Mouse (Mus musculus) thymus, postnatal 0 days (tissue): Measurements from ENCODE around the gene Gpr183. TPM values are rescaled to one million over a fixed set of nuclear protein-coding genes. Genes with fewer than 3 reads are reported as not detected.

Experiments
- DNase-seq: peaks from one replicate; pipeline ENCODE4 v3.0.0-alpha.2; 2015; ENCODE audit warnings: low spot score
- polyA plus RNA-seq: library from polyadenylated mRNA; unstranded; fragments of >200 nt; fragmentation: Nextera tagmentation; extraction: Ambion mirVana; gene quantifications from 2 replicates; pipeline ENCODE4 v1.2.1, GENCODE M21; 2015

Gpr183 gene
- polyA plus RNA-seq, 1 experiment from 2014 or later, result 13.4 TPM

DNA sequence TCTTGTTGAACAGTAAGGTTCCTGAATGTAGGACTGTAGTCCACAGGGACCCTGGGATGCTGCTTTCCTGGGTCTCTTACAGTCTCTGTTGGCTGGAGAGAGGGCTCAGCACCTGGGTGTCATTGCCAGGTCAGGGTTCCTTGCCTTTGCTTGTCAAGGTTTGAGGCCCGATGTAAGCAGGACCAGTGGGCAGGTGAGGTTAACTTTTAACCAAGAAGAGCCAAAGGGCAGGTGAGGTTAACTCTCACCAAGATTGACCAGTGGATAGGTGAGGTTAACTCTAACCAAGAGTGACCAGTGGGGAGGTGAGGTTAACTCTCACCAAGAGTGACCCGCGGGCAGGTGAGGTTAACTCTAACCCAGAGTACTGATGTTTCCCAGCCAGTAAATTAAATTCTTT lies 24.3 kb upstream of the Gpr183 start:
- no peak for DNase-seq

DNA sequence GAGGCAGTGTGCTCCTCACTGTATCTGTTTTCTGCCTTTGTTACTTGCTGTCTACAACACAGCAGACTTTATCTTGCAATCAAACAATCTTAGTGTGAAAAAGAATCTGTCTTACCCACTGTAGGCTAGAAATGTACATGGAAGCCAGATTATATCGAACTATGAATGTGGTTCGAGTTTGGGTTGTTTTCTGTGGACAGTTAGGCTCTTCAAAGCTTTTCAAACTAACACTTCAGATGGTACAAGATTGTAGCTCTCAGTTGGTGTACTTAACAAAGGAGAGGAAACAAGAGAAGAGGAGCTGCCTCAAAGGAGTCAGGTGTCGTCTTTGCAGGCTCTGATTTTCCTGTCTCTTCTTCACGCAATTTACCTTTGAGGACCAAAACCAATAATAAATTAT lies 22.7 kb upstream of the Gpr183 start:
- no peak for DNase-seq

DNA sequence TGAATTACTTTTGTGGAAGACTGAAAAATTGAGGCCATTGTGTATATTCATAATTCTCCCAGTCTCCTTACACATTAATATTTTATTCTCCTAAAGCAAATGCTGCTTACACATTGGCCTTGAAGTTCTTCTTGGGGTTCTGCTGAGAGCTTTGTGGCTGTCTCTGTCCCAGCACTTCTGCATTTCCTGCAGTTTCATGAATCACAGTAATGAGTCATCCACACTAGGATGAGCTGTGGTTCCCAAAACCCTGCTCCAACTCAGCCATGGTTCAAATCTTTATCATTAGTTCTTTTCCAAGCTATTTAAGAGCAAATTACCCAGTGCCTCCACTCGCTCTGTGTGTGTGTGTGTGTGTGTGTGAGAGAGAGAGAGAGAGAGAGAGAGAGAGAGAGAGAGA lies 22.3 kb upstream of the Gpr183 start:
- no peak for DNase-seq

DNA sequence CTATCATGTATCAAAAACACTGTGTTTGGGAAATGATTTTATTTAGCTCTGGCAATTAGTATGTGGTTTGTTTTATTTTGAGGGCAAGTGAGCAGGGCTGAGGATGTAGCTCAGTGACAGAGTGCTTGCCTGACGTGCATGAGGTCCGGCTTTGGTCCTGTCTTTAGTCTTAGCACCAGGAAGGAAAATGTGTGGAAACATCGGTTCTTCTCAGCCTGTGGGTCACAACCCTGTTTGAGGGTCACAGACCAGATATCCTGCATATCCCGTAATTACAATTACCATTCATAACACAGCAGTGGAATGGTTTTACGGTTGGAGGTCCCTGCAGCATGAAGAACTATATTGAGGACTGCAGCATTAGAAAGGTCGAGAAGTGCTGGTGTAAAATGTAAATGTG lies 21.0 kb upstream of the Gpr183 start:
- no peak for DNase-seq

DNA sequence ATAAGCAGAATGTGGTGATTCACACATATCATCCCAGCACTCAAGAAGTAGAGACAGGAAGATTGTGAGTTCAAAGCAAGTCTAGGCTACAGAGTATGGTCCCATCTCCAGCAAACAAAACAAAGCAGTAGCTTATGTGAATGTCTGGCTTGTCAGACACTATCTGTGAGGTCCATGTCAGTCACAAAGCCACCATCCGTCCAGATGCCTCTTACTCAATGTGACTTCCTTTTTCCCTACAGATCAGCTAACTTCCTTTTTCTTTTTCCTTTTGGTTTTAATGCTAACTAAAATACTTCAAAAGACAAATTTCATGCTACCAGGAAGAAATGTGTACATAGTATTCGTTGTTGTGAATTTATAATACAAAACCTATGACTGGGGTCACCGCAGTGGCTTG lies 20.5 kb upstream of the Gpr183 start:
- DNase-seq, result no peak

DNA sequence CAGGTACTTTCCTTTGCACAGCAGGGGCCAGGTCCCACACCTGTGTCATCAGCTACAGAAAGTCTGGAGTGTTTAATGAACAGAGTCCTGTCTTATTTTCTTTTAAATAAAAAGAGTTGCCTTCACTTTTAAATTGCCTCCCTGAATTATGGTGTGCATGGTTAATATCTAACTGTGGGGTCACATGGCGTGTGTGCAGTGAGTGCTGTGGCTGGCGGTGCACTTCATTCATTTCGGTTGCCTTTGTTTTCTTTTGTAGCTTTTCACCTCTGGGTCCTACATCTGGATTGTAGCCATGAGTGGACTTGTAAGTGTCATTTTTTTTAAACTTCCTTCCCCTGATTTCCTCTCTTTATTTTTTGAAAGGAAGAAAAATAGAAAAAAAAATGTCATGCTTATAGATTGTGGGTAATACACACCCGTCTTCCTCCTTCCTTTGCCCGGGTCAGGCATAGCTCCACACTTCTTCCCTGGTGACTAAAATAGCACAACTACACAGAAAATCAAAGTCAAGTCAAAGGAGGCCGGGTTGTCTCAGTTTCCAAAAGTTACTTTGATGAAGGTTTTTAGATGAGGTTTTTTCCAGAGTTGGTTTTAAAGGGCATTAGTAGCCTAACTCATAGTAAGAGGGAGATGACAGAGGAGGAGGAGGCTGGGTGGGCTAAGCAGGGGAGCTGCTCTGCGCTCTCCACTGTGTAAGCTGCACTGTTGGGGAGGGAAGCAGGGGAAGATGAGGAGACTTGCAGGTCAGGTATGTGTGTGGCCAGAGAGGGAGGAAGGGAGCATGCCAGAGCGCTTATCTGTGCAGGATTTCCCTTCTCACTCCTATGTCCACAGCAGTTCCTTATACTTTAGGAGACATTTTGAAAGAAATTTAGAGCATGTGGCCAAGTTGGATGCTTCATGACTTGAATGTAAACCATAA lies 18.3 kb upstream of the Gpr183 start:
- no peak for DNase-seq

GRCm38 (mm10) chr14:121981531-121981930 lies 16.5 kb upstream of the Gpr183 start:
- no peak for DNase-seq

- DNase-seq, result no peak
Observed at GRCm38 (mm10) chr14:121973114-121973513, 8.1 kb upstream of the Gpr183 start.

DNA sequence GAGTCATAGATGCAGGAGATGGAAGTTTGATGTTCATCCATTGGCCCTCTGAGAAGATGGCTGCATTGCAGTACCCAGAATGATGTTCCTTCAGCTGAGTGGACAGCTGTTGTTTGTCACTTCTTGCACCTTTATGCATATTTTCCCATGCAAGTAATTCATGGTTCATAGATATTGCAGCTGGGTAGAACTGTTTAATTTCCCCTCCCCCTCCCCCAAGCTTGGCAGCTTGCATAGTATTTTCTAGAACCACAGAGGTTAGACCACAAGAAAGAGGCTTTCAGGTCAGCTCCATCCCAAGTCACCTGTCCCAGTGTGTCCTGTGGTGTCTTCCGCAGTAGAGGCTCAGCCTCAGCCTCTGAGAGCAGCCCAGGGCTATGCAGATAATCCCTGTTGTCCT lies 5.4 kb upstream of the Gpr183 start:
- no peak for DNase-seq

DNA sequence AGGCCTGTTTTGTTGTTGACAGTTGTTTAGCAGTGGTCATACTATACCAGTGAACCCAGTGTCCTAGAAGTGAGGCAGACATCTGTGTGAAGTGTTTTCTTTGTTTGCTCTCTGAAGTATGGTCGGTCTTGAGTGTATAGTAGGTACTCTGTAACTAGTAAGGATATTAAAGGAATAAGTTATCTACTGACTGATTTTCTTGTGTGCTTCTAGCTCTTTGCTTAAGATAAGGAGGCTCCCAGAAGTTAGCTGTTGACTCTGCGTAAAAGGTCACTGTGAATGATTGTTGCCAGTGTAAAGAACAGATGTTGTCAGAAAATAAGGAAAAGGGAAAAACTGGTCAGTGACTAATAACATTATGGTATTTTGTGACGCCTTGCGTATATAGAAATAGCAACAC lies 2.1 kb upstream of the Gpr183 start:
- no peak for DNase-seq

DNA sequence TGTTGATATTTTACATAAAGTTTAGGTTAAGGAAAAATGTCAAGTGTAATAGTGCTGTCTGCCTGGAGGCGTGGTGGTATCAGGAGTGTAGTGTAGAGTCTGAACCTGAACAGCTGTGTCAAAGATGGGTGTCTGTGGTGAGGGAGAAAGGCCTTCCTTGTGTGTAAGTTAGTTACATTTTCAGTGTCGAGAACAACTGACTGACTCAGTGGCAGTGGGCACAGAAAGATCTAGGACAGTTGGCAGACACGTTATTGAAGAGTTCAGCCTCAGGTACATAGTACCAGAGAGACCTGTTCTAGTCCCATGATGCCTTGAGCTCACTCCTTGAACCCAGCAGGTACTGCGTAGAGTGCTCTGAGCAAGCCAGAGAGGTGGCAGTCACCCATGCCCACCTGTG lies 466 bp upstream of the Gpr183 start:
- peak; percentile 61 for DNase-seq

DNA sequence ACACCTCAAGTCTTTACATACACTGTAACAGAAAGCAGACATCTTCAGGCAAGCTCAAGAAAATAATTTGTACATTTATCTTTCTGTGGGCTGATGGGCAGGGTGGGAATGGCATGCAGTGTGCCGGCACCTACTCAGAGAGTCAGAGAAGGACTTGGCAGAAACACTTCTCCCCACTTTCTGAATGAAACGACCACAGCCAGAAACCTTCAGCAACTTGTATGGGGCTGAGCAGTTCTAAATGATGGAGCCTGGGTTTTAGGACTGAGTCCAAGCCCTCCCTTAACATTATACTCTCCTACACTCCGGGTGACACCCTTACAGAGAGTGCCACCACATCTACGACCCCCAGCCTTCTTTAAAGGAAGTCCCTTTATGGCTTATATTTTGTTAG lies 1.1 kb downstream of the Gpr183 start:
- no peak for DNase-seq

GRCm38 (mm10) chr14:121963251-121963941 lies 1.6 kb downstream of the Gpr183 start:
- no peak for DNase-seq

DNA sequence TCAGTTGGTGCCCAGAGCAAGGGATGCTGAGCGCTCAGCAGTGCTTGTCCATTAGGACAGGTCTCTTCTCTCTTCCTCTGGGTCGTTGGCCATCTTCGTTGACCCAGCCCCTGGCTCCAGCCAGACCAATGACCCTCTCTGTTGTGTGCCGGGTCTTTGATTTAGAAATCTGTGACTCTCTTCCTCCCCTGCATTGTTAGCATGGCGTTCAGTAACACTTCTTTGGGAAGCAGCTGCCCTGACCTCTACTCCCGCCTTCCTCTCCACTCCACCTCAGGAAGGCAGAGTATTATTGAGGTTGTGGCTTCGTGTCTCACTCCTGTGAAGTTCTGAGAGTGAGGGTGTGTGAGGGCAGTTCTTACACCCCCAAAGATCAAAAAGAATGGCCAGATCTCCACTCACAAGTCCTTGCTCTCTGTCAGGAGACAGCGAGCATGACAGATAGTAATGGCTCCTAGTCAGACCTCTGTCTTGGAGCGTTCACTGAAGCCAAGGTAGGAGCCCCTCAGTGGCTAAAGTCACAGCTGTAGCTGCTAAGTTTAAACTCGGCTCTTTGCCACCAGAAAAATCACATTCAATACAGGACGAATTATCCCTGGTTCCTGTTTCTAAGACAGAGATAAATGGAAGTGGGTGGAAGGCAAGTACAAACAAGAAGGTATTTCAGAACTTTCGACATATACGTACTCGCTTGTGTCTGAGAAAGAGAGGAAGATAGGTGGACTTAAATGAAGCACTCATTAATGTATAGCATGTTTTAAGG lies 2.7 kb downstream of the Gpr183 start:
- no peak for DNase-seq

DNA sequence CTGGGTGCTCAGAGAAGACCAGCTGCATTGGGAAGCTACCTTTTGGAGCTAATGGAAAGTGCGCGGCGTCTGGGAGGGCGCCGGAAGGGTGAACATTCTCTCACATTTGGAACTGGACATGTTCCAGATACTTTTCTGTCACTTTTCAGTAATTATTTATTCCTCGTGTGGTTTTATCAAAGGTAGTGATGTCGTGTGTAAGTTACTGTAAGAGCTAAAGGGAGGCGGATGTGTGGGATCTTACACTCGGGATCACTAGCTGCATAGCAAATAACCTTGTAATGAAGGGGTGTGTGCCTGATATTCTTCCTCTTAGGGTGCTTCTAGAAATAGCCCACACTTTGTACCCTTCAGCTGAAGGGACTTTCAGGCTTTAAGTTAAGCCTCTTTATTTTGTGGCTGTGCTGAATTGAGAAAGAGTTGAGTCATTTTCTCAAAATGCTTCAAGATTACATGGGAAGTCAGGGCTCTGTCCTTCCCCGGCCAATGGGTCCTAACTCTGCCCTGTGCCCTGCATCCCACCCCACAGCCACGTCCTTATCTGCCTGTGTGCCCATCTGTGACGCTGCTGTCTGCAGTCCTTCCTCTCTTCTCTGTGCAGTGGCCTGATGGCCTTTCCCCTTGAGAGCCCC lies 3.4 kb downstream of the Gpr183 start:
- DNase-seq, result no peak

GRCm38 (mm10) chr14:121960997-121961396 lies 4.0 kb downstream of the Gpr183 start:
- DNase-seq, result no peak

GRCm38 (mm10) chr14:121960531-121960930 lies 4.5 kb downstream of the Gpr183 start:
- DNase-seq, result no peak

DNA sequence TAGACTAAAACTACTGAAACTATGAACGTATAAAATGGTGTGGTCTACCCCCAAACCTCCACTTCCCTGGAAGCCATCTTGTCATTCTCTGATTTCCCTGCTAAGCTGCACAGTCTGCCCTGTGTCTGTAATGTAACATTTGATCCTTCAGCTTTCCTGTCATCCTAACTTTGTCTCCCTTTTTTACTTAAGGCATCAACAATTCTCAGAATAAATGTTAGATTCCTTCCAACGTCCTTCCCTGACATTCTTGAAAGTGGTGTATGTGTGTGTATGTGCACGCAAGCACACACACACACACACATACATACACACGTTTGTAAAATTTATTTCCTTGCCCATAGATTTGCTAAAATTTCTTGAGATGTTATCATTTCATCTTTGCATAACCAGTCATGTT lies 5.0 kb downstream of the Gpr183 start:
- DNase-seq, result no peak

DNA sequence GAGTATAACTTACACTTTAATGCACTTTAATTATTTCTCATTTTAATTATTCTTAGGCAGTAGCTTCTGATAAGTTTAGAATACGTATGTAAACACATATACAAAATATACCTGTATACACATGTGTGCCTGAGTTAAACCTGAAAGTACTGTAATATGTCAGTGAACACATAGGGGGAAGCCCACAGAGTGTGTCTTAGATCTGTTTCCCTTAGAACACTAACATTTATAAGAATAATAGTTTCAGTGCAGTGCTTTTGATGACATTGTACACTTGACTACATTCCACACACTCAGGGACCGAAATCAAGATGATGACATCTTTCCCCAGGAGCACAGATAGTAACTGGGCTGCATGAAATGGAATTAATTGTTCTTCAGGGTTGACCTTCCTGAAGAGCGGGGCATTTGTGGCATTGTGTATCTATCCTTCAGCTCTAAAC lies 5.4 kb downstream of the Gpr183 start:
- no peak for DNase-seq

DNA sequence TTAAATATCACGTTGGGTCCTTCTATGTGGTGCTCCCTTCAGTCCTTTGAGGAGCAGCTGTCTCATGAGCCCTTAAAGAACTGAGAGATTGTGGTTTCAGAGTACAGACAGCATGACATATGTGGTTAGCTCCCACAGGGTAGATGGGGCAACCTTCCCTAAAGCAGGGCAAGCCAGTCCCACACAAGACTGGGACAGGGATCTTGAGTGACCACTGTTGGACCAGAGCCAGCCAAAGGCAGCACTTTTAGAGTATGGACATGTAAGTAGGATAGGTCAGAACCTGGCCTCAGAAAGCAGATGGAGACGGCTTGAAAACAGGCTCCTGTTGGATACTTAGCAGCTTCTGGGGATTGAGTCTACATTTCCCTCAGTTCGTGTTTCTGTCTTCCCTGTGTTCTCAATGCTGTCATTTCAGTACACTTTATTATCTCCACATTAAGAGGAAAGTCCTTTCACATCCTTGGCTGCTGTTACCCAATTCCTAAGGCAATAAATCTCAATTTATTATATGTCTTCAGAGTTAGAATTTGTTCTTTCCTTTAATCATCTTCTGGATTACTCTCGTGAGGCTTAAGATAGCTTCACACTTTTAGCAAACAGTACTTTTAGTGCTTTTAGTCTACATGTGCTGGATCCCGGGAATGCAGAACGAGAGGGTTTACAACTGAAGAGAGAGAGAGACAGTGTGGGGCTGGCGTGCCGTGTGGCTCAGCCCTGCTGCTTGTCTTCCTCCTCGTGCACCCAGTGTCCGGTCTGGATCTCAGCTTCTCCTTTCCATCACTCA lies 6.1 kb downstream of the Gpr183 start:
- peak; percentile 47 for DNase-seq
